Mouse (Mus musculus) heart, postnatal 0 days (tissue): ENCODE measurements around the gene Pde1c.

Experiments
- CTCF ChIP-seq: IDR thresholded peaks from 2 replicates; pipeline ENCODE4 v1.5.1; 2016; ENCODE audit warnings: antibody characterized with exemption, control low read depth, low read depth
- EP300 ChIP-seq: IDR thresholded peaks from 2 replicates; pipeline ENCODE4 v1.6.1; 2016; ENCODE audit warnings: antibody characterized with exemption, low read depth

GRCm38 (mm10) chr6:56156836-56157235, 412.1 kb downstream of the Pde1c start:
- TF ChIP-seq CTCF (no peak), EP300 (no peak)
